Comparison of ENCODE assay signal across 27 mouse cellular contexts in genomic region chr12:79493481-79493880, GRCm38 (mm10).
DNase-seq lines count a peak whose midpoint lies in the region; ATAC-seq and TF ChIP-seq lines count a peak whose summit lies in the region.
"Had no signal": no experiment of that assay in that cellular context is flagged by ENCODE, and none has a peak within 500 bp of the region (broad histone marks: within the 10 kb centered on the region; RNA-seq: fewer than 3 reads in every experiment).

No protein-coding gene starts in this region.

- no peak for TF ChIP-seq EP300 in lung, postnatal 0 days (IDR thresholded peaks at IDR 0.05)

- 35% methylated on average over 2 of the region's 2 CpGs for WGBS in embryonic facial prominence, embryonic 14.5 days
- 67% methylated on average over 2 of the region's 2 CpGs for WGBS in embryonic facial prominence, embryonic 10.5 days
- 48% methylated on average over 2 of the region's 2 CpGs for WGBS in lung, postnatal 0 days
- 43% methylated on average over 2 of the region's 2 CpGs for WGBS in stomach, embryonic 16.5 days

- no peaks in the 10 kb centered on the region for H3K27me3 ChIP-seq in embryonic facial prominence, embryonic 14.5 days (replicated peaks; ENCODE audit: control insufficient read depth, insufficient read depth, low read length)
- no peaks in the 10 kb centered on the region for H3K27me3 ChIP-seq in embryonic facial prominence, embryonic 10.5 days (replicated peaks; ENCODE audit: low read depth, poor library complexity, severe bottlenecking)
- no peaks in the 10 kb centered on the region for H3K27me3 ChIP-seq in lung, postnatal 0 days (replicated peaks; ENCODE audit: insufficient read depth, low read length)
- no peaks in the 10 kb centered on the region for H3K27me3 ChIP-seq in stomach, embryonic 16.5 days (ENCODE audit: control insufficient read depth, insufficient read depth, low read length)
- H3K27me3 ChIP-seq: CH12.LX; forebrain, embryonic 13.5 days; hindbrain, embryonic 13.5 days; intestine, embryonic 15.5 days had no signal

- no peak overlapping the region for H3K4me3 ChIP-seq in embryonic facial prominence, embryonic 14.5 days (ENCODE audit: low read depth, low read length)
- no peak overlapping the region for H3K4me3 ChIP-seq in embryonic facial prominence, embryonic 10.5 days
- H3K4me3 ChIP-seq in lung, postnatal 0 days (ENCODE audit: low read depth, low read length): no peak overlapping the region
- no peak overlapping the region for H3K4me3 ChIP-seq in stomach, embryonic 16.5 days (replicated peaks; ENCODE audit: low read length)
- H3K4me3 ChIP-seq: forebrain, embryonic 10.5 days; forebrain, embryonic 13.5 days; hindbrain, embryonic 10.5 days; hindbrain, embryonic 13.5 days; intestine, embryonic 15.5 days had no signal

- H3K36me3 ChIP-seq in embryonic facial prominence, embryonic 14.5 days (ENCODE audit: control insufficient read depth, insufficient read depth, low read length): no peaks in the 10 kb centered on the region
- no peaks in the 10 kb centered on the region for H3K36me3 ChIP-seq in embryonic facial prominence, embryonic 10.5 days (replicated peaks)
- no peaks in the 10 kb centered on the region for H3K36me3 ChIP-seq in lung, postnatal 0 days (ENCODE audit: insufficient read depth, low read length)
- H3K36me3 ChIP-seq in stomach, embryonic 16.5 days (ENCODE audit: control insufficient read depth, insufficient read depth, low read length): no peaks in the 10 kb centered on the region
- H3K36me3 ChIP-seq: forebrain, embryonic 10.5 days; hindbrain, embryonic 10.5 days; hindbrain, embryonic 13.5 days; intestine, embryonic 15.5 days had no signal

- DNase-seq in embryonic facial prominence, embryonic 14.5 days (ENCODE audit: low spot score): peak; percentile 53
- no peak for DNase-seq in embryonic facial prominence, embryonic 10.5 days (ENCODE audit: low spot score)
- DNase-seq in lung, postnatal 0 days (ENCODE audit: low spot score): peak; percentile 11
- no peak for DNase-seq in lung, postnatal 36 days
- peak; percentile 31 for DNase-seq in adipocyte (ENCODE audit: low spot score)
- DNase-seq in cerebellum, adult 11 months: no peak
- DNase-seq in urinary bladder, postnatal 10 days (ENCODE audit: low spot score): no peak
- DNase-seq: adrenal gland, adult 8-10 months; adrenal gland, postnatal 25 days; B cell, adult 2 months; cerebellum, adult 2 months; cerebellum, adult 9-11 months; cerebellum, postnatal 36 days; embryo, embryonic 11 days; gastrocnemius, postnatal 10 days; gastrocnemius, postnatal 36 days had no signal

- H3K4me2 ChIP-seq in embryonic facial prominence, embryonic 14.5 days (ENCODE audit: low read depth, low read length): no peak overlapping the region
- no peak overlapping the region for H3K4me2 ChIP-seq in lung, postnatal 0 days (replicated peaks; ENCODE audit: low read depth, low read length)
- H3K4me2 ChIP-seq in stomach, embryonic 16.5 days (ENCODE audit: low read depth, low read length): no peak overlapping the region
- H3K4me2 ChIP-seq: forebrain, embryonic 13.5 days; heart, embryonic 11.5 days; hindbrain, embryonic 13.5 days; intestine, embryonic 15.5 days had no signal

- H3K9ac ChIP-seq in embryonic facial prominence, embryonic 14.5 days (ENCODE audit: low read depth, low read length): no peak overlapping the region
- H3K9ac ChIP-seq in lung, postnatal 0 days (replicated peaks; ENCODE audit: low read depth): no peak overlapping the region
- H3K9ac ChIP-seq in stomach, embryonic 16.5 days (ENCODE audit: low read length): no peak overlapping the region
- H3K9ac ChIP-seq: forebrain, embryonic 13.5 days; hindbrain, embryonic 13.5 days; intestine, embryonic 15.5 days had no signal

- no peak for ATAC-seq in embryonic facial prominence, embryonic 14.5 days (ENCODE audit: low read depth)
- no peak for ATAC-seq in lung, postnatal 0 days
- no peak for ATAC-seq in stomach, embryonic 16.5 days (ENCODE audit: insufficient read depth, low FRiP score)
- ATAC-seq: forebrain, embryonic 13.5 days; forebrain, embryonic 16.5 days; hindbrain, embryonic 16.5 days had no signal

- H3K27ac ChIP-seq in embryonic facial prominence, embryonic 14.5 days (replicated peaks; ENCODE audit: low read depth, low read length): peak overlapping the region; percentile 41; the same call in 1 of the 2 replicates
- H3K27ac ChIP-seq in embryonic facial prominence, embryonic 10.5 days (replicated peaks): no peak overlapping the region
- H3K27ac ChIP-seq in lung, postnatal 0 days (ENCODE audit: low read length): no peak overlapping the region
- H3K27ac ChIP-seq in stomach, embryonic 16.5 days (ENCODE audit: low read length): peak overlapping the region; percentile 28; the same call in 1 of the 2 replicates
- H3K27ac ChIP-seq: forebrain, embryonic 10.5 days; forebrain, embryonic 13.5 days; hindbrain, embryonic 10.5 days; hindbrain, embryonic 13.5 days; intestine, embryonic 15.5 days had no signal

- no peak for TF ChIP-seq CTCF in lung, postnatal 0 days (IDR thresholded peaks at IDR 0.05)

- H3K9me3 ChIP-seq in embryonic facial prominence, embryonic 14.5 days (ENCODE audit: control insufficient read depth, low read length): no peaks in the 10 kb centered on the region
- H3K9me3 ChIP-seq in embryonic facial prominence, embryonic 10.5 days: no peaks in the 10 kb centered on the region
- H3K9me3 ChIP-seq in lung, postnatal 0 days (ENCODE audit: low read length): no peaks in the 10 kb centered on the region
- no peaks in the 10 kb centered on the region for H3K9me3 ChIP-seq in stomach, embryonic 16.5 days (replicated peaks; ENCODE audit: control insufficient read depth, low read length)
- H3K9me3 ChIP-seq: forebrain, embryonic 10.5 days; forebrain, embryonic 13.5 days; G1E; hindbrain, embryonic 10.5 days; hindbrain, embryonic 13.5 days; intestine, embryonic 15.5 days had no signal

- H3K4me1 ChIP-seq in embryonic facial prominence, embryonic 14.5 days (ENCODE audit: control insufficient read depth, insufficient read depth, low read length): peaks cover 12% of the 10 kb centered on the region; the same call in 1 of the 2 replicates
- H3K4me1 ChIP-seq in embryonic facial prominence, embryonic 10.5 days: peaks cover 15% of the 10 kb centered on the region; the same call in 1 of the 2 replicates
- H3K4me1 ChIP-seq in lung, postnatal 0 days (ENCODE audit: insufficient read depth, low read depth, low read length): no peaks in the 10 kb centered on the region
- H3K4me1 ChIP-seq in stomach, embryonic 16.5 days (ENCODE audit: control insufficient read depth, insufficient read depth, low read length): no peaks in the 10 kb centered on the region
- H3K4me1 ChIP-seq: forebrain, embryonic 10.5 days; forebrain, embryonic 13.5 days; hindbrain, embryonic 10.5 days; hindbrain, embryonic 13.5 days had no signal

Comparison
In these comparisons a context has a peak if more than half of its experiments do, and no peak if none do; other contexts are left out.
1. DNase-seq: peak in embryonic facial prominence, embryonic 14.5 days (single experiment), lung, postnatal 0 days (single experiment) and adipocyte (single experiment); none in embryonic facial prominence, embryonic 10.5 days (single experiment), lung, postnatal 36 days (single experiment), cerebellum, adult 11 months (single experiment) and urinary bladder, postnatal 10 days (single experiment).
2. H3K27ac ChIP-seq: peak in embryonic facial prominence, embryonic 14.5 days (single experiment) and stomach, embryonic 16.5 days (single experiment); none in embryonic facial prominence, embryonic 10.5 days (single experiment) and lung, postnatal 0 days (single experiment).